Mouse (Mus musculus): ENCODE measurements around the gene Pcsk6. TPM values are rescaled to one million over a fixed set of nuclear protein-coding genes. Genes with fewer than 3 reads are reported as not detected.
A peak's percentile ranks its signal among the peaks of the same experiment; 100 is the strongest.

Gene Pcsk6
- total RNA-seq, 1 experiment, result 62.6 TPM

DNA sequence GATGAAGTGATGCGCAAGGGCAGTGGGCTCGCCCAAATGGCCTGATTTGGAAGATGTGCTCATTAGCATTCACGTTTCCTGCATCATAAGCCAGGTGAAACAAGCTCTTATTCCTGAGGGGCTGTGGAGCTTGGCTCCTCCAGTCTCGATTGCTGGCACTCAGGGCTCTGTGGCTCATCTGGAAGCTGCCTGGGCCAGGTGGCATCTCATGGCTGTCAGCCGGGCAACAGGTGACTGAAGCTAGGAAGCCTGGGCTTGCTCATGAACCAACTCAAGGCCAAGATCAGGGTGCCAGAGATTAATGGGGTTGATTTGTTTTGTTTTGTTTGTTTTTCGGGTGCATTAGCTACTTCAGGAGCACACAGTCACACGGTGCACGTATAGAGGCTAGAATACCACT lies 231.1 kb downstream of the Pcsk6 start:
- Histone ChIP-seq H3K36me3 (ENCODE audit: control insufficient read depth, insufficient read depth, low read length, poor library complexity, severe bottlenecking) (peaks cover 10% of the 10 kb centered on the region; the same call in 1 of the 2 replicates), H3K4me3 (ENCODE audit: insufficient read depth in 1 of 2, low read depth in 1 of 2, low read length in 2 of 2, poor library complexity in 1 of 2, severe bottlenecking in 1 of 2) (no peak overlapping the region), H3K9me3 (ENCODE audit: control insufficient read depth, insufficient read depth, low read depth, low read length) (no peaks in the 10 kb centered on the region), H3K27ac (ENCODE audit: insufficient read depth, low read depth, low read length, poor library complexity, severe bottlenecking) (peak overlapping the region; percentile 32; the same call in 1 of the 2 replicates), H3K9ac (ENCODE audit: insufficient read depth, low read depth, low read length, poor library complexity, severe bottlenecking) (no peak overlapping the region), H3K4me1 (ENCODE audit: control insufficient read depth in 2 of 2, insufficient read depth in 2 of 2, low read length in 2 of 2, poor library complexity in 1 of 2) (0 out of 4 replicates have a peak, but pooled peaks cover 0 to 2% of the 10 kb centered on the region in 2 experiments)
- DNase-seq (ENCODE audit: low read depth, low spot score), result no peak
- in situ Hi-C loops (cut with MboI; ENCODE audit: low sequenced_read_pairs in 2 of 2, unreplicated experiment in 2 of 2), result no loop called here
- TF ChIP-seq CHD2 (IDR thresholded peaks at IDR 0.05; ENCODE audit: low read depth, low read length) (no peak), HCFC1 (IDR thresholded peaks at IDR 0.05; ENCODE audit: borderline replicate concordance, insufficient read depth, low read length) (no peak), ZNF384 (IDR thresholded peaks at IDR 0.05; ENCODE audit: low read depth, low read length) (no peak), MAFK (IDR thresholded peaks at IDR 0.05; ENCODE audit: insufficient read depth, low read depth, low read length) (no peak), ZC3H11A (IDR thresholded peaks at IDR 0.05; ENCODE audit: borderline replicate concordance, low read depth, low read length) (no peak)

DNA sequence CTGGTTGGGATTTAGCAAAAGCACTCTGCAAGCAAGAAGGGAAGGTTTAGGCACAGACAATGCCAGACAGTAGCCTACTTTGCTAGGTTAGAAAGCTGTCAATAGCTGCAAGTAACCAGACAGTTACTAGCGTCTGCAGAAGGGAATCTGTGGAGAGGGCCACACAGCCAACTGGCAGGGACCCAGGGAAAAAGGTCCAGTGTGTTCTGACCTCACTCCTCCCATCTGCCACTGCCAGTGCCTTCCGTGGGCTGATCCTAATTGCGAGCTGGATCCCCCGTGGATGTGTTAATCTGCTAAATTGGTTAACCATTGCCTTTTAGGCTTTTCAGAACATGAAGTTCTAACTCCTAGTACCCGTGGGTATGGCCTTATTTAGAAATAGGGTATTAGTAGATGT lies 232.6 kb downstream of the Pcsk6 start:
- in situ Hi-C loops (cut with MboI; ENCODE audit: low sequenced_read_pairs in 2 of 2, unreplicated experiment in 2 of 2), result no loop called here
- H3K9ac ChIP-seq (ENCODE audit: insufficient read depth, low read depth, low read length, poor library complexity, severe bottlenecking), result no peak overlapping the region
- 0 out of 4 replicates have a peak, but pooled peaks cover 0 to 2% of the 10 kb centered on the region in 2 experiments for H3K4me1 ChIP-seq (ENCODE audit: control insufficient read depth in 2 of 2, insufficient read depth in 2 of 2, low read length in 2 of 2, poor library complexity in 1 of 2)
- H3K4me3 ChIP-seq (ENCODE audit: insufficient read depth in 1 of 2, low read depth in 1 of 2, low read length in 2 of 2, poor library complexity in 1 of 2, severe bottlenecking in 1 of 2), result no peak overlapping the region
- H3K9me3 ChIP-seq (ENCODE audit: control insufficient read depth, insufficient read depth, low read depth, low read length), result no peaks in the 10 kb centered on the region
- no peaks in the 10 kb centered on the region for H3K36me3 ChIP-seq (ENCODE audit: control insufficient read depth, insufficient read depth, low read length, poor library complexity, severe bottlenecking)
- TF ChIP-seq MAFK (IDR thresholded peaks at IDR 0.05; ENCODE audit: insufficient read depth, low read depth, low read length), result no peak
- no peak for TF ChIP-seq ZNF384 (IDR thresholded peaks at IDR 0.05; ENCODE audit: low read depth, low read length)
- TF ChIP-seq ZC3H11A (IDR thresholded peaks at IDR 0.05; ENCODE audit: borderline replicate concordance, low read depth, low read length), result no peak
- TF ChIP-seq CHD2 (IDR thresholded peaks at IDR 0.05; ENCODE audit: low read depth, low read length), result no peak
- no peak for TF ChIP-seq HCFC1 (IDR thresholded peaks at IDR 0.05; ENCODE audit: borderline replicate concordance, insufficient read depth, low read length)
- H3K27ac ChIP-seq (ENCODE audit: insufficient read depth, low read depth, low read length, poor library complexity, severe bottlenecking), result no peak overlapping the region
- DNase-seq (ENCODE audit: low read depth, low spot score), result no peak

GRCm38 (mm10) chr7:66098803-66099202 lies 237.3 kb downstream of the Pcsk6 start:
- Histone ChIP-seq H3K9ac (ENCODE audit: insufficient read depth, low read depth, low read length, poor library complexity, severe bottlenecking) (no peak overlapping the region), H3K27ac (ENCODE audit: insufficient read depth, low read depth, low read length, poor library complexity, severe bottlenecking) (no peak overlapping the region), H3K9me3 (ENCODE audit: control insufficient read depth, insufficient read depth, low read depth, low read length) (no peaks in the 10 kb centered on the region), H3K4me1 (ENCODE audit: control insufficient read depth in 2 of 2, insufficient read depth in 2 of 2, low read length in 2 of 2, poor library complexity in 1 of 2) (no peaks in the 10 kb centered on the region), H3K4me3 (ENCODE audit: insufficient read depth in 1 of 2, low read depth in 1 of 2, low read length in 2 of 2, poor library complexity in 1 of 2, severe bottlenecking in 1 of 2) (no peak overlapping the region), H3K36me3 (ENCODE audit: control insufficient read depth, insufficient read depth, low read length, poor library complexity, severe bottlenecking) (no peaks in the 10 kb centered on the region)
- no peak for DNase-seq (ENCODE audit: low read depth, low spot score)
- in situ Hi-C loops (cut with MboI; ENCODE audit: low sequenced_read_pairs in 2 of 2, unreplicated experiment in 2 of 2), result no loop called here
- no peak for TF ChIP-seq MAFK (IDR thresholded peaks at IDR 0.05; ENCODE audit: insufficient read depth, low read depth, low read length)
- TF ChIP-seq HCFC1 (IDR thresholded peaks at IDR 0.05; ENCODE audit: borderline replicate concordance, insufficient read depth, low read length), result no peak
- no peak for TF ChIP-seq ZNF384 (IDR thresholded peaks at IDR 0.05; ENCODE audit: low read depth, low read length)
- no peak for TF ChIP-seq ZC3H11A (IDR thresholded peaks at IDR 0.05; ENCODE audit: borderline replicate concordance, low read depth, low read length)
- TF ChIP-seq CHD2 (IDR thresholded peaks at IDR 0.05; ENCODE audit: low read depth, low read length), result no peak

Other genes with a start within 250 kb of the Pcsk6 start
- gene Tarsl2, start 216.8 kb upstream of the Pcsk6 start, total RNA-seq (2012; rRNA removed), result 3.0 and 3.2 TPM in 2 replicates
- gene Tm2d3, start 170.6 kb upstream of the Pcsk6 start, total RNA-seq (2012; rRNA removed), result 77.2 and 135 TPM in 2 replicates
- not detected in 2 replicates for gene Gm45213, start 181.9 kb downstream of the Pcsk6 start, total RNA-seq (2012; rRNA removed)
- gene Snrpa1, start 197.3 kb downstream of the Pcsk6 start, total RNA-seq (2012; rRNA removed), result 151 and 168 TPM in 2 replicates
- 79.0 and 82.1 TPM in 2 replicates for gene Selenos, start 217.9 kb downstream of the Pcsk6 start, total RNA-seq (2012; rRNA removed)
- gene Chsy1, start 247.8 kb downstream of the Pcsk6 start, total RNA-seq (2012; rRNA removed), result 25.6 and 30.8 TPM in 2 replicates

Measured in ES-E14 (cell line).